Mouse (Mus musculus): ENCODE data around the gene Prdm16. TPM values are rescaled to one million over a fixed set of nuclear protein-coding genes. Genes with fewer than 3 reads are reported as not detected.

Gene Prdm16
- polyA plus RNA-seq, 1 experiment from 2014 or later = 22.1 TPM

- Histone ChIP-seq H3K9me3 (replicated peaks) (no peaks in the 10 kb centered on the region), H3K36me3 (no peaks in the 10 kb centered on the region), H3K27ac (no peak overlapping the region), H3K4me3 (replicated peaks) (no peak overlapping the region), H3K27me3 (peaks cover 89% of the 10 kb centered on the region), H3K9ac (no peak overlapping the region), H3K4me2 (no peak overlapping the region), H3K4me1 (peaks cover 8% of the 10 kb centered on the region; the same call in 1 of the 2 replicates)
- 0 out of 2 replicates have a peak, but pooled peaks have one; percentile 22 for ATAC-seq (replicated peaks; ENCODE audit: low FRiP score)
- WGBS = 61% methylated on average over 7 of the region's 7 CpGs
These were observed 118.7 kb downstream of the Prdm16 start for GRCm38 (mm10) chr4:154517991-154518390.

DNA sequence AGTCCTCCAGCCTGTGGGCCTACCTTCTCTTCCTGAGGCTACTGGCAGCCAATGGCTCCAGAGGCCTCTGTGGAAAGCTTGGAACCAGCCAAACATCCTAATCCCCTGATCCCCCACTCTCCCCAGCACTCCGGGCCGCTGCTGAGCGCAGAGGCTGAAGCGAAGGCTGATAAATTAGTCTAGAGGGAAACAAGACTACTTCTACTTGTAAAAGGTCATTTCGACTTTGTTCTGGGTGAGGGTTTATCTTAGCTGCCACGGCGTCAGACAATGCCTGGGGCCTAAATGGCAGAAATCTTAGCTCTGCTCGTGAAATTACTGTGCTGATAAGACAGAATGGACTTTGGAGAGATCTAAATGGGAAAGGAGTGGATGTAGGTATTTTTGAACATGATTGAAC lies 120.2 kb downstream of the Prdm16 start:
- WGBS = 64% methylated on average over 8 of the region's 8 CpGs

DNA sequence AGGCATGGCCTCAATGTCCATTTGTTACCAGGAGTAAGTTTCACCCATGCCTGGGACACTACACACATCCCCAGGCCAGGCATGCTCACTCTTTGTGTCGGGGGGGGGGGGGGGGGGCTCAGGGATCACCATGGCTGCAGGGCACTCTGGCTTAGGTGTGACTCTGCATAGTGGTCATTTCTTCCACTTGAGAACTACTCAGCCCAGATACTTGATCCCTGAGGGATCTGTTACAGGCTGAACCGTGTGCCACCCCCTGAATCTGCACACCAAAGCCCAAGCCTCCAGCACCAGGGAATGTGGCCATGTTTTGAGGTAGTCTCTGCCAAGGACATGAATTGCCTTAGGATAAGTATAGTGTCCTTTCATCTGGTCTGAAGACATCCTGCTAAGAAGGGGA lies 123.0 kb downstream of the Prdm16 start:
- H3K27me3 ChIP-seq = peaks cover 84% of the 10 kb centered on the region
- H3K4me3 ChIP-seq (replicated peaks) = no peak overlapping the region
- H3K9ac ChIP-seq = no peak overlapping the region
- H3K27ac ChIP-seq = no peak overlapping the region
- H3K9me3 ChIP-seq (replicated peaks) = no peaks in the 10 kb centered on the region
- peaks cover 27% of the 10 kb centered on the region for H3K4me1 ChIP-seq
- no peaks in the 10 kb centered on the region for H3K36me3 ChIP-seq
- 52% methylated on average over 2 of the region's 2 CpGs for WGBS
- no peak overlapping the region for H3K4me2 ChIP-seq
- no peak for ATAC-seq (replicated peaks; ENCODE audit: low FRiP score)

More for the DNA sequence above, 120.2 kb downstream of the Prdm16 start:
- ATAC-seq (replicated peaks; ENCODE audit: low FRiP score) = no peak
- H3K4me3 ChIP-seq (replicated peaks) = no peak overlapping the region
- H3K27ac ChIP-seq = no peak overlapping the region
- no peak overlapping the region for H3K4me2 ChIP-seq
- peaks cover 18% of the 10 kb centered on the region for H3K4me1 ChIP-seq
- peaks cover 86% of the 10 kb centered on the region for H3K27me3 ChIP-seq
- no peaks in the 10 kb centered on the region for H3K36me3 ChIP-seq
- no peaks in the 10 kb centered on the region for H3K9me3 ChIP-seq (replicated peaks)
- H3K9ac ChIP-seq = no peak overlapping the region

GRCm38 (mm10) chr4:154512518-154513090 lies 124.1 kb downstream of the Prdm16 start:
- Histone ChIP-seq H3K36me3 (no peaks in the 10 kb centered on the region), H3K4me2 (no peak overlapping the region), H3K27me3 (peaks cover 84% of the 10 kb centered on the region), H3K27ac (no peak overlapping the region), H3K9me3 (replicated peaks) (no peaks in the 10 kb centered on the region), H3K4me3 (replicated peaks) (no peak overlapping the region), H3K4me1 (peaks cover 34% of the 10 kb centered on the region), H3K9ac (no peak overlapping the region)
- 40% methylated on average over 15 of the region's 15 CpGs for WGBS
- ATAC-seq (replicated peaks; ENCODE audit: low FRiP score) = no peak

GRCm38 (mm10) chr4:154511767-154512166 lies 124.9 kb downstream of the Prdm16 start:
- 62% methylated on average over 4 of the region's 4 CpGs for WGBS
- ATAC-seq (replicated peaks; ENCODE audit: low FRiP score) = no peak
- Histone ChIP-seq H3K4me3 (replicated peaks) (no peak overlapping the region), H3K9me3 (replicated peaks) (no peaks in the 10 kb centered on the region), H3K4me1 (peaks cover 39% of the 10 kb centered on the region), H3K9ac (no peak overlapping the region), H3K4me2 (no peak overlapping the region), H3K27ac (no peak overlapping the region), H3K27me3 (peaks cover 85% of the 10 kb centered on the region), H3K36me3 (no peaks in the 10 kb centered on the region)

DNA sequence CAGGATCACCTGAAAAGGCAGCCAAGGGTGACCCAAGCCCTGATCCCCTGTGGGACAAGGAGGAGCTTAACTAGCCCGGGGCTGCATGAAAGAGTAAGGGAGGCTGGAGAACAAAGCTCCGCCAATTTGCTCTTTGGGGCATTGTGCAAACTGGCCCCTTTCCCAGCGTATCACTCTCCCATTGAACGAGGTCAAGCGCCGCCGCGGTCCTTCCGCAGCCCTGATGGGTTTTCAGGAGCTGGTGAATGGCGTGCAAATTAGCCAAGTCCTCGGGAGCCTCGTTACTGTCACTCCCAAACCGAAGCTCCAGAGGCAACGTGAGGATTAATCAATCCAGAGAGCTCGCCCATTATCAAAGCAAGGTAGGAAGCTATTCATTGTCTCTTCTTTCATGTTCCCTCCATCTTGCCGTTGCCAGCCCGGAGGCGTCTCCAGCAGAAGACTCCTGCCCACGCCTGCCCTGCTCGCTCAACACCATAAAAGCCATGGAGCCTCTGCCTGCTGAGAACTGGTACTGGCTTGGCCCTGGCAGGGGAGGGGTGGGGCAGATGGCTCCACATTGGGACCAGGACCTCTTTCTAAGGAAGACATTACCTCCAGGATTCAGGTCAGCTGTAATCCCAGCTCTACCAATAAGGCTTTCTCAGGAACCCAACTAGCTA lies 129.8 kb downstream of the Prdm16 start:
- peaks cover 59% of the 10 kb centered on the region for H3K4me1 ChIP-seq
- H3K9ac ChIP-seq = no peak overlapping the region
- no peak for ATAC-seq (replicated peaks; ENCODE audit: low FRiP score)
- H3K9me3 ChIP-seq (replicated peaks) = no peaks in the 10 kb centered on the region
- H3K27ac ChIP-seq = peak overlapping the region; percentile 37; the same call in 1 of the 2 replicates
- no peaks in the 10 kb centered on the region for H3K36me3 ChIP-seq
- peak overlapping the region; percentile 15; the same call in 1 of the 2 replicates for H3K4me2 ChIP-seq
- peaks cover 91% of the 10 kb centered on the region for H3K27me3 ChIP-seq
- no peak overlapping the region for H3K4me3 ChIP-seq (replicated peaks)
- 12% methylated on average over 20 of the region's 20 CpGs for WGBS

GRCm38 (mm10) chr4:154505313-154505712 lies 131.4 kb downstream of the Prdm16 start:
- Histone ChIP-seq H3K4me1 (peaks cover 65% of the 10 kb centered on the region), H3K9ac (no peak overlapping the region), H3K9me3 (replicated peaks) (no peaks in the 10 kb centered on the region), H3K4me3 (replicated peaks) (no peak overlapping the region), H3K27me3 (peaks cover 92% of the 10 kb centered on the region), H3K36me3 (no peaks in the 10 kb centered on the region), H3K4me2 (no peak overlapping the region), H3K27ac (peak overlapping the region; percentile 39; the same call in 1 of the 2 replicates)
- WGBS = 69% methylated on average over 5 of the region's 5 CpGs
- ATAC-seq (replicated peaks; ENCODE audit: low FRiP score) = 0 out of 2 replicates have a peak, but pooled peaks have one; percentile 34

- H3K9me3 ChIP-seq (replicated peaks) = no peaks in the 10 kb centered on the region
- H3K9ac ChIP-seq = no peak overlapping the region
- ATAC-seq (replicated peaks; ENCODE audit: low FRiP score) = no peak
- H3K4me2 ChIP-seq = no peak overlapping the region
- peaks cover 87% of the 10 kb centered on the region for H3K27me3 ChIP-seq
- no peak overlapping the region for H3K27ac ChIP-seq
- WGBS = 41% methylated on average over 21 of the region's 21 CpGs
- H3K36me3 ChIP-seq = no peaks in the 10 kb centered on the region
- H3K4me3 ChIP-seq (replicated peaks) = no peak overlapping the region
- peaks cover 76% of the 10 kb centered on the region for H3K4me1 ChIP-seq
These were observed 133.3 kb downstream of the Prdm16 start for GRCm38 (mm10) chr4:154503260-154503829.

DNA sequence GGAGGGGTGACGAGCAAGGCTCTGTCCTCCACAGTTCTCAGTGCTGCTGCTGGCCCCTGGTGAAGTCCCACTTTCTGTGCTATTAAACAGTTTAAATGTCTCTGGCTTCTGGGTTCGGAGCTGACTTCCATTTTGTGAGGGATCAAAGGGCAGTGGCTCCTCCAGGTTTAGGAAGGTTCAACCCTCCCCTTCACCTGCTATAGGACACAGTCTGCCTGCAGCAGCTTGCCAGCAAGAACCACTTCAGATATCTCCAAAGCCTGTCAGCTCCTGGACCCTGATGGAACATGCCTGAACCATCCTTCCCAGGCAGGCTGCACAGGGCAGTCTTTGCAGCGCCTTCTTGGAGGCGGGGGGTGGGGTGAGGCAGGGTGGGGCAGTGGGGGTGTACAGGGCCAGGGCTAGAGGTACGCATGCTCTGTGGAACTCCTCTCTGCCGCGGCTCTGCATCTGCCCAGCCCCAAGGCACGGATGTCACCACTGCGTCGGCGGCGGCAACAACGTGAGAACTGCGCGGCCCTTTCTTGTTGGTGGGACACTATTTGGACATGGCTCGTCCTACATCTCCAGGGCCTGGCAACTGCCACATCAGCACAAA lies 134.2 kb downstream of the Prdm16 start:
- WGBS = 74% methylated on average over 16 of the region's 16 CpGs

DNA sequence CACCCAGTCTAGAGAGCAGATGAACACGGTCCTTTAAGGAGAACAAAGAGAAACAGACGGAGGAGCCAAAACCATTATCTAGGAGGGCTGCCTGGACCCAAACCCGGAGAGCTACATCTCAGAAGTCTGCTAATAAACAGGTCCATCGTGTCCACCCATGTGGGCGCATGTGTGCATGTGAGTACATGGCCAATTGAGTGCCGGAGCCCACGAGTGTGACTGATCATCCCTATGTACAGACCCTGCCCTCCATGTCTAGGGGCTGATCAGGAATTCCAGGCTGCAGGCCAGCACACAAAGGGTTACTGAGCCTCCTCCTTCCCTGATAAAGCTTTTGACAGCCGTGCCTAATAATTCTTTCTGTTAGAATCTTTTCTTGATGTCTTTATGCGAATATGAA lies 136.0 kb downstream of the Prdm16 start:
- ATAC-seq (replicated peaks; ENCODE audit: low FRiP score) = no peak
- H3K4me1 ChIP-seq = peaks cover 74% of the 10 kb centered on the region
- H3K9ac ChIP-seq = no peak overlapping the region
- H3K4me2 ChIP-seq = no peak overlapping the region
- no peaks in the 10 kb centered on the region for H3K9me3 ChIP-seq (replicated peaks)
- H3K4me3 ChIP-seq (replicated peaks) = no peak overlapping the region
- peaks cover 80% of the 10 kb centered on the region for H3K27me3 ChIP-seq
- H3K36me3 ChIP-seq = no peaks in the 10 kb centered on the region
- H3K27ac ChIP-seq = peak overlapping the region; percentile 75; the same call in 1 of the 2 replicates
- WGBS = 74% methylated on average over 9 of the region's 9 CpGs

More for the DNA sequence above, 134.2 kb downstream of the Prdm16 start:
- no peak for ATAC-seq (replicated peaks; ENCODE audit: low FRiP score)
- no peak overlapping the region for H3K4me2 ChIP-seq
- no peaks in the 10 kb centered on the region for H3K9me3 ChIP-seq (replicated peaks)
- H3K9ac ChIP-seq = no peak overlapping the region
- H3K27ac ChIP-seq = 0 out of 2 replicates have a peak overlapping the region, but pooled peaks have one; percentile 4
- no peak overlapping the region for H3K4me3 ChIP-seq (replicated peaks)
- peaks cover 89% of the 10 kb centered on the region for H3K27me3 ChIP-seq
- H3K4me1 ChIP-seq = peaks cover 79% of the 10 kb centered on the region
- no peaks in the 10 kb centered on the region for H3K36me3 ChIP-seq

- Histone ChIP-seq H3K4me1 (peaks cover 73% of the 10 kb centered on the region), H3K9ac (no peak overlapping the region), H3K36me3 (no peaks in the 10 kb centered on the region), H3K9me3 (replicated peaks) (no peaks in the 10 kb centered on the region), H3K4me2 (peak overlapping the region; percentile 38), H3K27ac (peak overlapping the region; percentile 75), H3K4me3 (replicated peaks) (no peak overlapping the region), H3K27me3 (peaks cover 80% of the 10 kb centered on the region)
- WGBS = 29% methylated on average over 29 of the region's 29 CpGs
- peak; percentile 78 for ATAC-seq (replicated peaks; ENCODE audit: low FRiP score)
These were observed 136.8 kb downstream of the Prdm16 start for GRCm38 (mm10) chr4:154499701-154500523.

All from kidney, embryonic 15.5 days (tissue).